Mouse (Mus musculus): Measurements from ENCODE around the gene Zbtb22. TPM values are rescaled to one million over a fixed set of nuclear protein-coding genes. Genes with fewer than 3 reads are reported as not detected.
A peak's percentile ranks its signal among the peaks of the same experiment; 100 is the strongest.

Zbtb22 gene
- polyA plus RNA-seq, 1 experiment from 2014 or later: 17.1 TPM

GRCm38 (mm10) chr17:33929371-33930279, 13.9 kb downstream of the Zbtb22 start, which contains the start of gene Rgl2:
Gene Rgl2, plus strand, starts transcription at chr17:33929543.
- Histone ChIP-seq H3K4me2 (peak within 1 kb of the TSS; percentile 99), H3K9me3 (no peaks in the 10 kb centered on the region), H3K36me3 (0 out of 2 replicates have a peak, but pooled peaks cover 10% of the 10 kb centered on the region), H3K27me3 (no peaks in the 10 kb centered on the region), H3K4me3 (peak within 1 kb of the TSS; percentile 93), H3K9ac (peak within 1 kb of the TSS; percentile 88), H3K4me1 (replicated peaks) (peaks cover 29% of the 10 kb centered on the region), H3K27ac (replicated peaks) (peak within 1 kb of the TSS; percentile 97)
- WGBS: under 1% methylated on average over 75 of the region's 80 CpGs
- ATAC-seq (ENCODE audit: low FRiP score, low read depth): peak; percentile 85

GRCm38 (mm10) chr17:33930280-33931158, 14.8 kb downstream of the Zbtb22 start:
- 0 out of 2 replicates have a peak, but pooled peaks cover 10% of the 10 kb centered on the region for H3K36me3 ChIP-seq
- H3K27me3 ChIP-seq: no peaks in the 10 kb centered on the region
- peak overlapping the region; percentile 99 for H3K4me2 ChIP-seq
- peak overlapping the region; percentile 97 for H3K27ac ChIP-seq (replicated peaks)
- H3K4me1 ChIP-seq (replicated peaks): peaks cover 29% of the 10 kb centered on the region
- under 1% methylated on average over 40 of the region's 45 CpGs for WGBS
- peak; percentile 16; the same call in 1 of the 2 replicates for ATAC-seq (ENCODE audit: low FRiP score, low read depth)
- H3K9me3 ChIP-seq: no peaks in the 10 kb centered on the region
- peak overlapping the region; percentile 93 for H3K4me3 ChIP-seq
- H3K9ac ChIP-seq: peak overlapping the region; percentile 88

- 43% methylated on average over 18 of the region's 18 CpGs for WGBS
- H3K4me1 ChIP-seq (replicated peaks): peaks cover 29% of the 10 kb centered on the region
- ATAC-seq (ENCODE audit: low FRiP score, low read depth): no peak
- H3K27me3 ChIP-seq: no peaks in the 10 kb centered on the region
- H3K9me3 ChIP-seq: no peaks in the 10 kb centered on the region
- H3K9ac ChIP-seq: peak overlapping the region; percentile 88
- H3K4me2 ChIP-seq: peak overlapping the region; percentile 99
- H3K27ac ChIP-seq (replicated peaks): peak overlapping the region; percentile 7; the same call in 1 of the 2 replicates
- H3K4me3 ChIP-seq: peak overlapping the region; percentile 93
- H3K36me3 ChIP-seq: 0 out of 2 replicates have a peak, but pooled peaks cover 10% of the 10 kb centered on the region
These were observed 15.6 kb downstream of the Zbtb22 start for GRCm38 (mm10) chr17:33931159-33931866.

GRCm38 (mm10) chr17:33931947-33932346, 16.2 kb downstream of the Zbtb22 start:
- Histone ChIP-seq H3K36me3 (peaks cover 14% of the 10 kb centered on the region; the same call in 1 of the 2 replicates), H3K27me3 (no peaks in the 10 kb centered on the region), H3K9ac (no peak overlapping the region), H3K9me3 (no peaks in the 10 kb centered on the region), H3K4me1 (replicated peaks) (peaks cover 29% of the 10 kb centered on the region), H3K4me3 (no peak overlapping the region), H3K4me2 (peak overlapping the region; percentile 99; the same call in 1 of the 2 replicates), H3K27ac (replicated peaks) (no peak overlapping the region)
- no peak for ATAC-seq (ENCODE audit: low FRiP score, low read depth)
- WGBS: 94% methylated on average over 11 of the region's 11 CpGs

- ATAC-seq (ENCODE audit: low FRiP score, low read depth): no peak
- whole genome bisulfite sequencing: 93% methylated on average over 14 of the region's 14 CpGs
- H3K36me3 ChIP-seq: peaks cover 17% of the 10 kb centered on the region; the same call in 1 of the 2 replicates
These were observed 16.7 kb downstream of the Zbtb22 start for GRCm38 (mm10) chr17:33932448-33932847.

GRCm38 (mm10) chr17:33932970-33933369, 17.3 kb downstream of the Zbtb22 start:
- H3K4me1 ChIP-seq (replicated peaks): peaks cover 26% of the 10 kb centered on the region
- no peak overlapping the region for H3K4me3 ChIP-seq
- peaks cover 14% of the 10 kb centered on the region; the same call in 1 of the 2 replicates for H3K36me3 ChIP-seq
- H3K9ac ChIP-seq: no peak overlapping the region
- H3K9me3 ChIP-seq: no peaks in the 10 kb centered on the region
- H3K27ac ChIP-seq (replicated peaks): no peak overlapping the region
- 91% methylated on average over 15 of the region's 15 CpGs for WGBS
- no peak for ATAC-seq (ENCODE audit: low FRiP score, low read depth)
- H3K27me3 ChIP-seq: no peaks in the 10 kb centered on the region
- no peak overlapping the region for H3K4me2 ChIP-seq

More at GRCm38 (mm10) chr17:33932448-33932847, 16.7 kb downstream of the Zbtb22 start:
- no peak overlapping the region for H3K27ac ChIP-seq (replicated peaks)
- H3K4me1 ChIP-seq (replicated peaks): peaks cover 29% of the 10 kb centered on the region
- no peak overlapping the region for H3K4me3 ChIP-seq
- no peaks in the 10 kb centered on the region for H3K9me3 ChIP-seq
- no peak overlapping the region for H3K4me2 ChIP-seq
- no peaks in the 10 kb centered on the region for H3K27me3 ChIP-seq
- H3K9ac ChIP-seq: no peak overlapping the region

- Histone ChIP-seq H3K4me1 (replicated peaks) (peaks cover 22% of the 10 kb centered on the region), H3K4me3 (no peak overlapping the region), H3K9ac (no peak overlapping the region), H3K27ac (replicated peaks) (no peak overlapping the region), H3K4me2 (no peak overlapping the region), H3K27me3 (no peaks in the 10 kb centered on the region), H3K9me3 (no peaks in the 10 kb centered on the region), H3K36me3 (peaks cover 14% of the 10 kb centered on the region; the same call in 1 of the 2 replicates)
- 88% methylated on average over 21 of the region's 21 CpGs for WGBS
- ATAC-seq (ENCODE audit: low FRiP score, low read depth): no peak
These were observed 19.8 kb downstream of the Zbtb22 start for GRCm38 (mm10) chr17:33935422-33936055.

GRCm38 (mm10) chr17:33936993-33937392, 21.3 kb downstream of the Zbtb22 start:
- Histone ChIP-seq H3K27me3 (no peaks in the 10 kb centered on the region), H3K4me2 (no peak overlapping the region), H3K4me3 (no peak overlapping the region), H3K36me3 (peaks cover 14% of the 10 kb centered on the region; the same call in 1 of the 2 replicates), H3K4me1 (replicated peaks) (peaks cover 23% of the 10 kb centered on the region), H3K9me3 (no peaks in the 10 kb centered on the region), H3K27ac (replicated peaks) (no peak overlapping the region), H3K9ac (no peak overlapping the region)
- ATAC-seq (ENCODE audit: low FRiP score, low read depth): no peak
- 88% methylated on average over 15 of the region's 15 CpGs for WGBS

- H3K4me2 ChIP-seq: peak overlapping the region; percentile 97
- 86% methylated on average over 11 of the region's 11 CpGs for WGBS
These were observed 23.1 kb downstream of the Zbtb22 start for GRCm38 (mm10) chr17:33938783-33939182.

GRCm38 (mm10) chr17:33940206-33940805, 24.6 kb downstream of the Zbtb22 start, which contains the start of the genes Pfdn6 and Wdr46:
Gene Pfdn6, minus strand, starts transcription at chr17:33940343.
Gene Wdr46, plus strand, starts transcription at chr17:33940660.
- Histone ChIP-seq H3K27me3 (no peaks in the 10 kb centered on the region), H3K4me3 (peak within 1 kb of the TSS; percentile 85), H3K36me3 (peaks cover 21% of the 10 kb centered on the region), H3K4me1 (replicated peaks) (peaks cover 23% of the 10 kb centered on the region), H3K9ac (peak within 1 kb of the TSS; percentile 80), H3K9me3 (no peaks in the 10 kb centered on the region), H3K27ac (replicated peaks) (peak within 1 kb of the TSS; percentile 57), H3K4me2 (peak within 1 kb of the TSS; percentile 97)
- WGBS: under 1% methylated on average over 36 of the region's 36 CpGs
- peak; percentile 91 for ATAC-seq (ENCODE audit: low FRiP score, low read depth)

More at GRCm38 (mm10) chr17:33938783-33939182, 23.1 kb downstream of the Zbtb22 start:
- no peak overlapping the region for H3K27ac ChIP-seq (replicated peaks)
- peaks cover 11% of the 10 kb centered on the region; the same call in 1 of the 2 replicates for H3K36me3 ChIP-seq
- H3K4me3 ChIP-seq: peak overlapping the region; percentile 85; the same call in 1 of the 2 replicates
- H3K27me3 ChIP-seq: no peaks in the 10 kb centered on the region
- no peak overlapping the region for H3K9ac ChIP-seq
- ATAC-seq (ENCODE audit: low FRiP score, low read depth): no peak
- H3K4me1 ChIP-seq (replicated peaks): peaks cover 23% of the 10 kb centered on the region
- no peaks in the 10 kb centered on the region for H3K9me3 ChIP-seq

All from hindbrain, embryonic 15.5 days (tissue).